Mouse (Mus musculus): ENCODE data around the gene Spata33. TPM values are rescaled to one million over a fixed set of nuclear protein-coding genes. Genes with fewer than 3 reads are reported as not detected.
"Not testable (repeated sequence)": the region's sequence is repeated elsewhere in the genome, so short reads cannot be mapped to it uniquely, and the experiment has no call there.

Gene Spata33
- polyA plus RNA-seq, 1 experiment, result 3.4 TPM

DNA sequence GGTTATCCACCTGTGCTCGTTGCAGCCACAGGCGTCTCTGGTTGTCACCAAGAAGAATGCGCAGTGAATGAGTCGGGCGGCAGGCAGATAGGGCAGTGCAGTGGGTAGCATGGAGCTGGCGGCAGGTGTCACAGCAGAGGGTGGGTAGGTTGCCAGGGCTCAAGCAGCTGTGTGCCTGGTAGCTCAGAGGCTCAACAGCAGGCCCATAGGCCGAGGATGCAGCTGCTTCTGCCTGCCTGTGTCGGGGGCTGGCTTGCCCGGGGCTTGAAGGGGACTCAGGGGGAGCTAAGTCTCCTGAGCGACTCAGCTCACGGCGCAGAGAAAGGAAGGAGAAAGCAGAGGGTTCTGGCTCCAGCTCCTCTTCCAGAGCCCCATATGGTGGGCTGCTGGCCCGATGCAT is 20.7 kb downstream of the Spata33 start:
- DNase-seq (ENCODE audit: low read depth), result no peak

- no peak for DNase-seq (ENCODE audit: low read depth)
Observed at GRCm38 (mm10) chr8:123233760-123234159, 21.1 kb downstream of the Spata33 start.

- no peak for DNase-seq (ENCODE audit: low read depth)
Observed at GRCm38 (mm10) chr8:123234918-123235519, 22.4 kb downstream of the Spata33 start.

DNA sequence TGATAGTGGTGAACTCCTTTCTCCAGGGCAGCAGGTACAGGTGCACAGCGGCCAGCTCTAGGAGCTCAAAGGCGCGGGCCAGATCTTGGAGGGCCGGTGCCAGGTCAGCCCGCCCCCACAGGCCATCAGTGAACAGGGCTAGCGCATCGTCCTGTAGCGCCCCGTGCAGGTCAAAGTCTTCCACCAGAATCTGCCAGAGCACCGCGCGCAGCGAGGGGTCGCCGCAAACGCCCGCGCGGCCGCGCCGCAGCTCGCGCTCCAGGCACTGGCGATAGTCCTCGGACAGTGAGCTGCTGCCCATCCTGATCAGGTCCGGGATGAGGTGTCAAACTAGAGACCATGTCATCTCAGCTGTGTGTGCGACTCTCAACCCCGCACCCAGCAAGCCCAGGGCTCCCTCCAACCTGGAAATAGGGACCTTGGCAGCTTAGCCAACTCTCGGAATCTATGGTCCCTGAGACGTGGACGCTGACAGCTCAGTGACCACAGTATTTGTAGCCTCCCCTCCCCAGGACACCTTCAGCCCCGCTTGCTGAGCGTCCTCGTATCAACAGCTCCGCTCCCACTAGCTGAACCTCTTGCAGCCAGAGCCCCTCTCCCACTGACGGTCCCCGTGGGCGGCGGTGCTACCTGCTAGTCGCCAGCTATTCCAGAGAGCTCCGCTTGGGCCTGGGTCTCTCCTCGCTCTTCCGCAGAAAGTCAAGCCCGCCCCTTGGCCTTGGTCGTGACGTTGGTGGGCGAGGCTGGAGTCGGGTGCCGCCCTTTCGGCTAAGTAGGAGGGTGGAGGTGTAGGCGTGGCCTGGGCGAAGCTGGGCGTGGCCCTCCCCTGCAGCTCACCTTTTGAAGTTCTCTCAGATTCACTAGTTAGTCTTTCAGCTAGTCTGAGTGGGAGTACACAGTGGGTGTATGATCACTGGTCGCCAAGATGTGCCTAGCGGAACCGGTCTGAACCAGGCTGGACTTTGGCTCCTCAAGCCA is 23.2 kb downstream of the Spata33 start, which contains the start of gene Spata2l:
Spata2l (minus strand) TSS at position 714 of the 978 bp plus-strand sequence.
- peak; percentile 79 for DNase-seq (ENCODE audit: low read depth)

DNA sequence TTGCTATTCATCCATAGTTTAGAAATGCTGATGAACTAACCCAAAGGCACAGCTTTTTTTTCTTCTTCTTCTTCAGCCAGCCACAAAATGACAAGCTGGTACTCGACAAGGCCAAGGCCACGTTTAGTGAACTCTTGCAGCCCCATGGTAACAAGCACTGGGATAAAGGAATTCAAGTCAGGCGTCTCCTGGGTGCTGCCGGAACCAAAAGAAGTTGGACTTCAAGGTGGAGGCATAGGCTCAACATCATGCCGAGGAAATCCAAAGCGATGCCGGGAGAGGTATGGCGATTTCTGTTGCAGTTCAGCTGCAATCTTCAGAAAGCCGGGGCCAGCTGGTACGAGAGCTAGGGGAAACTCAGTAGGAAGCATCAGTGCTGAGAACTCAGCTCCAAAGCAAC is 26.8 kb downstream of the Spata33 start:
- DNase-seq (ENCODE audit: low read depth), result no peak

DNA sequence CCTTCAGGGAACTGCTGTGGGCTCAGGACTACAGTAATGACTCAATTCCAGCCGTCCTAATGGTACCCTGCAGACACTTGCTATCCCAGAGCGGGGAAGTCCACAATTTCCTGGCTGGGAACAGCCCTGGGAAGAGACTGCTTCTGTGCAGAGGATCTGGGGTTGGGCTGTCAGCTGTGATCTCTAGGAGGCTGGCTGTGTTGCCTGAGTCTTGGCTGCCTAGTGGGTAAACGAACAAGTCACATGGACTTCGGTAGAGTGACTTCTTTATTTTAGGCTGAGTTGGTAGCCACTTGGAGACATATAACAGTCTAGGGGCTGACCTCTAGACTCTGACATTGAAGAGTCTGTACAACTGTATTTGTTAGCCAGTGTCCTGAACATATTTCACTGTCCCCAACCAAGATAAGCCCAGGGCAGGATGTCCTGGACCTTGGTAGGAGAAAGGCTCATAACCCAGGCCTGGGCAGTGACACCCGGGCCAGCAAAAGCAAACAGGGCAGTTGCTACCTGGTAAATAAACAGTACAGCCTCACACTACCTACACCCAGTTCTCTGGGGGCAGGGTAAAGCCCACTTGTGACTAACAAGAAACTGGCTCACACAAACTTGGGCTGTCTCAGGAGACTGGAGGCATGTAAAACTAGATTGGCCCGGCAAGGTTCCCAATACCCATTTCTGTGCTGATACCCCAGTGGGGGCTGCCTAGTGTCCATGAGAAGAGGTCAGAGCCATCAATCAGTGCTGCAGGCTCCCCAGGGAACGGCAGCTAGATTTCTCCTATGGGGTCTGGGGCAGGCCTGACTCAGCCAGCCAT is 29.7 kb downstream of the Spata33 start:
- no peak for DNase-seq (ENCODE audit: low read depth)

DNA sequence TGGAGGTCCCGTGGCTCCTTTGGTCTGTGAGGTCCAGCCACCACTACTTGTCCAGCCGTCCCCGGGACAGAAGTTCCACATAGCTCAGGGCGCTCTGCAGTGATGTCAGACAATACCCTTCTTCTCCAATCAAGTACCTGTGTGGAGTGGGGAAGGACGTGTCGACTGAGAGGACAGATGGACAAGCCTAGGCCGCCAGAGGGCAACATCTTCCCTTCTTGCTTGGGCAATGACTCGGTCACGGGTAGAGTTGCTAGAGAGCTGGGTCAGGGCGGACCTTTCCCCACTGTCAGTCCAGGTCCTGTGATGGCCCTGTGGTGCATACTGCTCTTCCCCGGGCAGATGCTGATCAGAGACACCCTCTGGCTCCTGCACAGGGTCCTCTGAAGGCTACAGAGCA is 30.4 kb downstream of the Spata33 start:
- no peak for DNase-seq (ENCODE audit: low read depth)

- DNase-seq (ENCODE audit: low read depth), result no peak
Observed at GRCm38 (mm10) chr8:123244382-123244781, 31.8 kb downstream of the Spata33 start.

- DNase-seq (ENCODE audit: low read depth), result no peak
Observed at GRCm38 (mm10) chr8:123245543-123245942, 32.9 kb downstream of the Spata33 start.

- DNase-seq (ENCODE audit: low read depth), result no peak
Observed at GRCm38 (mm10) chr8:123247748-123248147, 35.1 kb downstream of the Spata33 start.

DNA sequence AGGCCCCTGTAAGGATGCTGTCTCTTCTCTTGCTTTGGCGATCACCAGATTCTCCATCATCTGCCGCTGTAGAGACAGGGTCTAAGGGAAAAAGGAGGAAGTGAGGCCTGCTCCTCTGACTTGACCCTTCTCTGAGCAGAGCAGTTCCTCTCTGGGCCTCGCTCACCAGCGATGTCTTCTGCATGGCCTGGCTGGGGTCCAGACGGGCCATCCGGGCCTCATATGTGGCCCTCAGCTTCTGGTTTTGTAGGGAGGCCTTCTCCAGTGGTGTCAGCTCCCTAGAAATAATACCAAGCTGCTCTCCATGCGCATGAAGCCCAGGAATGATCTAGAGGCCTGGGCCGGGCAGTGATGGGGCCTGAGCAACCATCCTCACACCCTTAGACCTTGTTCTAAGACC is 36.0 kb downstream of the Spata33 start:
- DNase-seq (ENCODE audit: low read depth), result no peak

DNA sequence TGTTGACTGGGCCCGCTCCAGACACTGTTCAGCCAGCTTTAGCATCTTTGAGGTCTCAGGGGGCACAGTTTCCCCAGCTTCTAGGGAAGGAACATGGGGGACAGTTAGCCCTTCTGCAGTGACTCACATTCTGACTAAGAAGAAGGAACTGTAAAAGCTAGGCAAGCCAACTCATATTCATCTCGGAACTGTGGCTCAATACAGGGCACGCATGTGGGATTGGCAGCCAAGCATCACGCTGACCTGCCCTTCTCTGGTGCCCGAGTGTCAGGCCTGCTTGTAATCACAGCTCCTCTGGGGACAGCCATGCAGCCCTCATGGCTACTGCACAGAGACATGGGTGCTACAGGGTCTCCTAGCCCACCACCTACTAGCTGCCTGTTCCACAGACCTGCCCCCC is 38.3 kb downstream of the Spata33 start:
- no peak for DNase-seq (ENCODE audit: low read depth)

DNA sequence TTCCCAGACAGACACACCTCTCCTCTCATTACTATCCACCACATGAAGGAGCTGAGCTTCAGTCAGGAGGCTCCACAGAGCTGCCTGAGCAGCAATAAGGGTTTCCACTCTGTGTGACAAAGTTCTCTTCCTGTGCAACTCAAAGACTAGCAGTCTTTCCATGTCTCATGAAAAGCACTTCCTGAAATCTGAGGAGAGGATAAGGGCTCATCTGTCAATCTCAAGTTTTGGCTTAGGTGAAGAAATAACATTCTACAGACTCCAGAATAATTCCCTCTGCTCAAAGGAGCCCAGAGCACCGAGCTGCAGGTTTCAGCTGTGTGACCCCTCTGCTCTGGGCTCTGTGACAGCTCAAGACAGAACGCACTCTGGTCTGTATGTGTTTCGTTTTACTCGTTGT is 40.3 kb downstream of the Spata33 start:
- DNase-seq (ENCODE audit: low read depth), result no peak

DNA sequence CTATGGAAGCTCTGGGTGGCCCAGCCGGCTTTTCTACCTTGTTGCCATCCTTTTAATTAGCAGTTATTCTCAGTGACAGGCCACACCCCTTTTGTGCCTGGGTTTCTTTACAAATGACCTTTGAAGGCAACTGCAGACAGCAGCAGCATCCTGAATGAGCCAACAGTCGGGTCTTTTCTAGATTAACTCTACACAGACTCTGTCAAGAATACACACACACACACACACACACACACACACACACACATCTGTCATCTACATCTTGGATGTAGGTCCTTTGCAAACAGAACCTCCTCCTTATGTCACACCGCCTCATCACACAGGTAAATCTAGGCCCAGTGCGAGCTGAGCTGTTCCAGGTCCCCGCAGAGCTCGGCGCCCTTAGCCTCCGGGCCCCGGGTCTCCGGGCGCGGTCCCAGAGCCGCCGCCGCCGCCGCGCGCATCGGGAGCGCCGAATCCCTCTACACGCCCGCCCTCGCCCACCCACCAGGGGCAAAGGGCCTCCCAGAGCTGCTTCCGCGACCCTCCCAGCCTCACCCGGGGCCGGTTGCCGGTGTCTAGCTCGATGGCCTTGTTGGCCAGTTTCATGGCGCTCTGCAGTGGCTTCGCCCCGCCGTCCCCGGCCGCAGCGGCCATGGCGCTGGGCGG is 40.9 kb downstream of the Spata33 start:
- no peak for DNase-seq (ENCODE audit: low read depth)

- no peak for DNase-seq (ENCODE audit: low read depth)
Observed at GRCm38 (mm10) chr8:123254099-123254885, 41.7 kb downstream of the Spata33 start, which contains the start of the genes Zfp276 and Vps9d1. Zfp276 (plus strand) TSS chr8:123254195. Vps9d1 (minus strand) TSS chr8:123254348.

DNA sequence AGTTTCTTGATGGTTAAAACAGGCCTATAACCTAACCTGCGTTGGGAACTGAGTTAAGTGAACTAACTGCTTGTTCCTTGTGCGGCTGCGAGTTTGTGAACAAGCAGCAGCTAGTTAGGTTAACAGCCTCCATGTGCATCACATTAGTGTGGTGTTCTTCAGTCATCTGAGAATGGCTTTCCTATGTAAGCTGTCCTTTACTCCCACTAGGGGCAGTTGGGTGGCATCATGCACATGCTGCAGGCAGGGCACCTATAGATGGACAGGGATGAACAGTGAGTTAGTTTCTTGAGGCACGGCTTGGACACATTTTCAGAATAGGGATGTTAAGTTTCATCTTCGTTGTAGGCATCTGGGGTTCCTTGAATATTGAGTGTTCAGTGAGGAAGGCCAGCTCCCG is 42.5 kb downstream of the Spata33 start:
- no peak for DNase-seq (ENCODE audit: low read depth)

- DNase-seq (ENCODE audit: low read depth), result no peak
Observed at GRCm38 (mm10) chr8:123257114-123257513, 44.5 kb downstream of the Spata33 start.

DNA sequence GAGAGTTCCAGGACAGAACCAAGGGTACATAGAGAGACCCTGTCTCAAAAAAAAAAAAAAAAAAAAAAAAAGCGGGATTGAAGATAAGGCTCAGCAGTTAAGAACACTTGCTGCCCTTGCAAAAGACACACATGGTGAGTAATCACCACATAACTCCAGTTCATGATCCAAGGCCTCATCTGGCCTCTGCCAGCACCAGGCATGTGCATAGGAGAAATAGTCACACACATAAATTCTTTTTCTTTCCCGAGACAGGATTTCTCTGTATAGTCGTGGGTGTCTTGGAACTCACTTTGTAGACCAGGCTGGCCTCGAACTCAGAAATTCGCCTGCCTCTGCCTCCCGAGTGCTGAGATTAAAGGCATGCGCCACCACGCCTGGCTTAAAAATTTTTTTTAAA is 45.0 kb downstream of the Spata33 start:
- DNase-seq (ENCODE audit: low read depth), result not testable (repeated sequence)

DNA sequence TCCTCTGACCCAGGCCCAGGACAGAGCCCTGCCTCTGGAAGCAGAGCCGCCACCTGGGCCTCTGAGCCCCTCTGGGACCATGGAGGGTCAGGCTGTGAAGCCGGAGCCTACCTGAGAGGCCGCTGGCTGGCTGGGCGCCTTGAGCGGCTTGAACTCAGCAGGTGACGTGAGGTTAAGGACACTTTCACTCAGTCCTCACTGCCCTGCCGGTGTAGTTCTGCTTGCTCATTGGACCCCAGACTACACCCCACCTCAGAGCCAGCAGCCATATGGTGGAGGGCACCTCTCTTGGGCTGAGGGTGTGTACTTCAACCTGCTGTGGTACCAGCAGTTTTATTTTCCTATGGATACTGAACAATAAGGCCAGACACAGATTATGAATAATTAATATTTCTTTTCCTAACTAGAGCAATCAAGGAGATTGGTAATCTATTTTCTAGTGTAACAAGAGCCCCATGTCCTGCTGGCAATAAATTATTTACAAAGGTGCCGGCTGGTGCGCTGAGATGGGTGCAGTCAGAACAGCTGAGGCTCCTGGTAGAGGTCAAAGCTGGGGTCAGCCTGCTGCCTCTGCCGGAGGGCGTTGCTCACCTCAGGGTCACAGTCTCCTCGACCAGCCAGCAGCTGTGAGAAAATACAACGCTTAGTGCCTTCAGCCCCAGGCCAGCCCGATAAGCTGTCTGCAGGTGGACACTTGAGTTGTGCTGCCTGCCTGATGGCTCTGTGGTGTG is 55.5 kb downstream of the Spata33 start:
- DNase-seq (ENCODE audit: low read depth), result no peak

- no peak for DNase-seq (ENCODE audit: low read depth)
Observed at GRCm38 (mm10) chr8:123271147-123271546, 58.5 kb downstream of the Spata33 start.
